Mouse (Mus musculus) stomach, embryonic 15.5 days (tissue): ENCODE measurements around the gene Unc119. TPM values are rescaled to one million over a fixed set of nuclear protein-coding genes. Genes with fewer than 3 reads are reported as not detected.

Source experiments
- ATAC-seq: fragments of 200-750 bp; cut with Nextera tagmentation; 2 replicates; pipeline ENCODE4 v1.8.0; 2017; ENCODE audit warnings: low read depth, moderate number of reproducible peaks, moderate TSS enrichment; ENCODE audit not compliant: insufficient read depth, low FRiP score
- H3K27ac ChIP-seq: fragments of 300-500 bp; sonication (generic); 2 replicates; pipeline ENCODE4 v1.5.1; 2015; ENCODE audit warnings: mild to moderate bottlenecking, inconsistent platforms
- H3K27me3 ChIP-seq: fragments of 300-500 bp; sonication (generic); replicated peaks from 2 replicates; pipeline ENCODE4 v1.6.1; 2015; ENCODE audit warnings: inconsistent platforms
- H3K36me3 ChIP-seq: fragments of 300-500 bp; sonication (generic); 2 replicates; pipeline ENCODE4 v1.6.1; 2015; ENCODE audit warnings: inconsistent platforms
- H3K4me1 ChIP-seq: fragments of 300-500 bp; sonication (generic); 2 replicates; pipeline ENCODE4 v1.6.1; 2015; ENCODE audit warnings: inconsistent platforms
- H3K4me2 ChIP-seq: fragments of 300-500 bp; sonication (generic); 2 replicates; pipeline ENCODE4 v1.6.1; 2015; ENCODE audit warnings: mild to moderate bottlenecking, inconsistent platforms
- H3K4me3 ChIP-seq: fragments of 300-500 bp; sonication (generic); replicated peaks from 2 replicates; pipeline ENCODE4 v1.5.1; 2015; ENCODE audit warnings: inconsistent platforms
- H3K9ac ChIP-seq: fragments of 300-500 bp; sonication (generic); 2 replicates; pipeline ENCODE4 v1.6.1; 2015; ENCODE audit warnings: inconsistent platforms
- H3K9me3 ChIP-seq: fragments of 300-500 bp; sonication (generic); 2 replicates; pipeline ENCODE4 v1.6.1; 2016; ENCODE audit warnings: inconsistent platforms
- WGBS: fragments of 180-500 bp; shearing (Covaris S2); methylation state at CpG from one replicate; pipeline ENCODE4 v1.1.7; 2015; 5-methylcytosine and 5-hydroxymethylcytosine counted together
- polyA plus RNA-seq: library from polyadenylated mRNA; unstranded; fragments of >200 nt; fragmentation: Nextera tagmentation; extraction: Ambion mirVana; gene quantifications from 2 replicates; pipeline ENCODE4 v1.2.1, GENCODE M21; 2015

Gene Unc119
- polyA plus RNA-seq, 1 experiment from 2014 or later = 34.1 TPM

- H3K9me3 ChIP-seq = no peaks in the 10 kb centered on the region
- H3K4me2 ChIP-seq = peak overlapping the region; percentile 89
- H3K27me3 ChIP-seq = no peaks in the 10 kb centered on the region
- H3K9ac ChIP-seq = no peak overlapping the region
- peak overlapping the region; percentile 54 for H3K27ac ChIP-seq
- H3K4me3 ChIP-seq = peak overlapping the region; percentile 82
- WGBS = 35% methylated on average over 8 of the region's 8 CpGs
- no peaks in the 10 kb centered on the region for H3K36me3 ChIP-seq
- no peak for ATAC-seq
- peaks cover 47% of the 10 kb centered on the region for H3K4me1 ChIP-seq
Observed at GRCm38 (mm10) chr11:78344890-78345715, 1.8 kb downstream of the Unc119 start.

DNA sequence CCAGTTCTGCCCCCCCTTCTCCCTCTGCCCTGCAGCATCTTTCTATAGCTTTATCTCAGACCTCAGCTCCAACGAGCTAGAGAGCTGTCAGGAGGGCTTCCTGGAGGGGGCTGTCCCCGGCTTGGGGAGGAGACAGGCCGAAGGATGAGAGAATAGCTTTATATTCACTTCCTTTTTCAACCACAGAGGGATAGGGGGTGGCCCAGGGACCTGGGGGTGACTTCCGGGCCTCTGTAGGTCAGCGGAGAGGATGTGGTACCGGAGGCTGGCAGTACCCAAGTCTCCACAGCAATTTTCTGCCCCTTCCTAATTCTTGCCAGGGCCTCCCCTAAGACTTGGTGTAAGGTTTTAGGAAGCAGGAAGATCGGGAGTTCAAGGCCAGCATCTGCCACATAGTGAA lies 2.5 kb downstream of the Unc119 start:
- Histone ChIP-seq H3K4me2 (0 out of 2 replicates have a peak overlapping the region, but pooled peaks have one; percentile 89), H3K27me3 (no peaks in the 10 kb centered on the region), H3K4me1 (peaks cover 47% of the 10 kb centered on the region), H3K9ac (no peak overlapping the region), H3K4me3 (no peak overlapping the region), H3K36me3 (no peaks in the 10 kb centered on the region), H3K27ac (peak overlapping the region; percentile 54; the same call in 1 of the 2 replicates), H3K9me3 (no peaks in the 10 kb centered on the region)
- ATAC-seq = no peak
- 74% methylated on average over 7 of the region's 7 CpGs for WGBS

DNA sequence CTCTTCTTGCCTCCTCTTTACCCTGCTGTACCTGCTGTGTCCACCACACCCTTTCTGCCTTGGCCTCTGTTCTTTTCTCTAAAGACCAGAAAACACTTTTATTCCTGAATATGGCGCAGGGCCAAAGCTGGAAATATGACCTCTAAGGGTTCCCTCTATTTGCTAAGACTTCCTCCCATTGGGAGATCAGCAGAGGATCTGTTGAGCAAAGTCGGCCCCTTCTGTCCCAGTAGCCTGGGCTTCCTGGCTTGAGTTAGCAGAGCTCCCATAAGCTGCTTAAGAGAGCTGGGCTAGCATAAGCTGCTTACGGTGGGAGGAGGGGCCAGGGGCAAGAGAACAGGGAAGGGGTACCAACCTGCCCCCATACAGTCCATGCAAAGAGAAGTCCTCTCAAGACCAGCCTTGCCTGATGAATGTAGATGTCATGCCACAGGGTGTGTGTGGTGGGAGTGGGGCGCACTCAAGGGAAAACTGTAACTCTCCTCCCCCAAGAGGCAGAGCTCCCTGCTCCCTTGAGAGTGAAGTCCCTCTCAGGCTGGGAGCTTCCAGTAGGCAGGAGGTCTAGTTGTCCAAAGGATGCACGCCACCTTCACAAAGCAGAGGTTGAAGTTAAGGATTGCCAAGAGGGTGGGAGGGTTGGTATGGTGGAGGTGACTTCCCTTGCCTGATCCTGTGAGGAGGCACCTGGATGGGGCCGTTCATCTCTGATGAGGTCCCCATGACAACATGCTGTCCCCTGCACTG lies 3.2 kb downstream of the Unc119 start:
- no peaks in the 10 kb centered on the region for H3K36me3 ChIP-seq
- no peak overlapping the region for H3K9ac ChIP-seq
- peaks cover 47% of the 10 kb centered on the region for H3K4me1 ChIP-seq
- no peaks in the 10 kb centered on the region for H3K9me3 ChIP-seq
- peak overlapping the region; percentile 14; the same call in 1 of the 2 replicates for H3K4me2 ChIP-seq
- no peak overlapping the region for H3K4me3 ChIP-seq
- no peaks in the 10 kb centered on the region for H3K27me3 ChIP-seq
- ATAC-seq = no peak
- H3K27ac ChIP-seq = no peak overlapping the region
- 72% methylated on average over 6 of the region's 6 CpGs for WGBS

DNA sequence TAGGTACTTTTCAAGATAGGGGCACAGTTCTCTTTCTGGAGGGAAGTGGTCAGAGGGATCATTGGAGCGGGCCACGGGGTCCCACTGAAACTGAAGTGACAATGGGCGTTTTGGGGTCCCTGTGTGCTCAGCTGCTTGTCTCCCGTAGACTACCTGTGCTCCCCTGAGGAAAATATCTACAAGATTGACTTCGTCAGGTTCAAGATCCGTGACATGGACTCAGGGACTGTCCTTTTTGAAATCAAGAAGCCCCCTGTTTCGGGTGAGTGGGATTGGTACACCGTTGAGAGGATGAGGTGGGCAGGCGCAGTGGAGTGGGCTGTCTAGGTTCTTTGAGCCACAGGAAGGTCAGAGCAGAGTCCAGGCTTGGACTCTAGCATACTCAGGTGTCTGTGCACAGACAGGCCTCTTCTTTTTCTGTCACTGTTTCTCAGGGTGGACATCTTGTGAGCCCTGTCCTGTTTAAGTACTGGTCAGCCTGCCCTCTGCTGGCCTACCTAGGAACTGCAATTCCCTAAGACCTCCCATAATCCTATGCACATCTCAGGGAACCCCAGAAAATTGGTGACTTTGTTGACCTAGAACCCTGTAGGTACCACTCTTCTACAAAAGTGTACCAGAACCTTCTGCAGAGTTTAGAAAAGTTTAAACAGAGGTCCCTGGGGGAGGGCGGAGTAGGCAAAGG lies 3.9 kb downstream of the Unc119 start:
- Histone ChIP-seq H3K4me3 (no peak overlapping the region), H3K27me3 (no peaks in the 10 kb centered on the region), H3K36me3 (no peaks in the 10 kb centered on the region), H3K27ac (no peak overlapping the region), H3K4me2 (no peak overlapping the region), H3K9me3 (no peaks in the 10 kb centered on the region), H3K4me1 (peaks cover 47% of the 10 kb centered on the region), H3K9ac (no peak overlapping the region)
- no peak for ATAC-seq
- WGBS = 89% methylated on average over 10 of the region's 10 CpGs

DNA sequence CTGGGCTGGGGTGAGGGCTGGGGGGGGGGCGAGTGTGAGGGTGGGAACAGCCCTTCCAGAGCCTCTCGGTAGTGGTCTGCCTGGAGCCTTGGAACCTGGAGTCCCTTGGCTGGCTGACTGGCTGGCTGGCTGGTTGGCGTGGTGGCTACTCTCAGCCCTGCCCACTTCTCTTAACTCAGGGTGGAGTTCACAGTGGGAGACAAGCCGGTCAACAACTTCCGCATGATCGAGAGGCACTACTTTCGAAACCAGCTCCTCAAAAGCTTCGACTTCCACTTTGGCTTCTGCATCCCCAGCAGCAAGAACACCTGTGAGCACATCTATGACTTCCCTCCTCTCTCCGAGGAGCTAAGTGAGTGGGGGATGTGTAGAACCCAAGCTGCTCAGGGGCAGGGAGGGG lies 4.6 kb downstream of the Unc119 start:
- peaks cover 45% of the 10 kb centered on the region for H3K4me1 ChIP-seq
- H3K9me3 ChIP-seq = no peaks in the 10 kb centered on the region
- H3K27ac ChIP-seq = no peak overlapping the region
- H3K9ac ChIP-seq = no peak overlapping the region
- no peak overlapping the region for H3K4me2 ChIP-seq
- WGBS = 75% methylated on average over 9 of the region's 9 CpGs
- no peaks in the 10 kb centered on the region for H3K36me3 ChIP-seq
- ATAC-seq = no peak
- H3K27me3 ChIP-seq = no peaks in the 10 kb centered on the region
- no peak overlapping the region for H3K4me3 ChIP-seq

DNA sequence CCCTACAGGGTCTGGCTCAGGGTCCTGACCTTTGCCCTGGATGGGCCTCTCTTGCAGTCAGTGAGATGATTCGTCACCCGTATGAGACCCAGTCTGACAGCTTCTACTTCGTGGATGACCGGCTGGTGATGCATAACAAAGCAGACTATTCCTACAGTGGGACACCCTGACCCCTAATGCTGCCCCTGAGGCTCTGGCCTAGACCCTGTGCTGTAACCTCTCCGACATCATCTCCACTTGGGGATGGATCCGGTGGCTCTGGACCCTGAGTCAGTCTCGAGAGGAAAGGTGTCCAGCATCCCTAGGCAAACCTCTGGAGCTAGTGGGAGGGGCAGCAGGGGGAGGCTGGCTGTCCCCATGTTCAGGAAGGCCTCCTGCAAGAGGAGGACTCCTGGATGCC lies 5.2 kb downstream of the Unc119 start:
- no peaks in the 10 kb centered on the region for H3K27me3 ChIP-seq
- H3K4me3 ChIP-seq = no peak overlapping the region
- H3K27ac ChIP-seq = no peak overlapping the region
- 41% methylated on average over 7 of the region's 7 CpGs for WGBS
- peaks cover 43% of the 10 kb centered on the region for H3K4me1 ChIP-seq
- no peak for ATAC-seq
- no peaks in the 10 kb centered on the region for H3K9me3 ChIP-seq
- H3K9ac ChIP-seq = no peak overlapping the region
- no peak overlapping the region for H3K4me2 ChIP-seq
- no peaks in the 10 kb centered on the region for H3K36me3 ChIP-seq

DNA sequence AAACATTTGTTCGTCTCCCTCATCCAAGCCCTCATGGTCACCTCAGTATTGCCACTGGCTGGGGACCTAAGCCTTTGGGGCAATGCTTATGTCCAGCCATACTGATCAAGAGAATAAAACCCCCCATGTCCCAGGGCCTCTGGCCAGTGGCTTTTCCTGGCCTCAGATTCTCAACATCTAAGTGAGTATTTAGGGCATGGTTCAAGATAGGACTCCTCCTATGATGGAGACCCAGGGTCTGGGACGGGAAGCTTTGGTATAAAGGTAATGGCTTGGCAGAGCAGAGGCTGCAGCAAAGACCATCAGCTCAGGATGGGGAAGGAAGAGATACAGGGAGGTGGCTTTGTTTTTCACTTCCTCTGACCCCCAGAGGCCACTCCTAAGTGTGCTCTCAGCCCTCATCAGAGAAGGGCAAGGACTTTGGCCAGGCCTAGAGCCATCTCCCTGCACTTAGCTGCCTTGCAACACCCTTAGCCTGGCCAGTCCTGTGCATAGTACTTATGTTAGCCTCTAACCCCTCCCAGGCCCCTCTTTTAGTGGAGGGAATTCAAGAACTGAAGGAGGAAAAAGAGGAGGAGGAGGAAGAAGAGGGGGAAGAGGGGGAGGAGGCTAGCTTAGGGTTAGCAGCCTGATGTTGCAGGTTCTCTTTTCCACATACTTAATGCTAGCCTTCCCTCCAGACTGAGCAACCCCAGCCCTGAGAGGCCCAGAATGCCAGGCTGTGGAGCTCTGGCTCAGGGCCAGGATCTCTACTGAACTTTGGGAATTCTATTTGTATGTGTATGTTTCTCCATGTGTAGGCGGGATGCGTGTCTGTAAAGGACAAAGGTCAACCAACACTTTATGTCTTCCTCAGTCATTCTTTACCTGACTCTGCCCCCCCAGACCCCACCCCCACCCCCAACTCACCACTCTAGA lies 6.4 kb downstream of the Unc119 start:
- no peak overlapping the region for H3K9ac ChIP-seq
- 0 out of 2 replicates have a peak overlapping the region, but pooled peaks have one; percentile 13 for H3K4me2 ChIP-seq
- no peaks in the 10 kb centered on the region for H3K9me3 ChIP-seq
- H3K27me3 ChIP-seq = no peaks in the 10 kb centered on the region
- no peak overlapping the region for H3K27ac ChIP-seq
- 68% methylated on average over 4 of the region's 4 CpGs for WGBS
- ATAC-seq = no peak
- H3K4me3 ChIP-seq = no peak overlapping the region
- peaks cover 33% of the 10 kb centered on the region for H3K4me1 ChIP-seq
- no peaks in the 10 kb centered on the region for H3K36me3 ChIP-seq

- WGBS = 73% methylated on average over 1 of the region's 1 CpGs
- Histone ChIP-seq H3K4me2 (no peak overlapping the region), H3K27ac (no peak overlapping the region), H3K27me3 (no peaks in the 10 kb centered on the region), H3K9me3 (no peaks in the 10 kb centered on the region), H3K9ac (no peak overlapping the region), H3K4me1 (peaks cover 11% of the 10 kb centered on the region), H3K36me3 (no peaks in the 10 kb centered on the region), H3K4me3 (no peak overlapping the region)
- no peak for ATAC-seq
Observed at GRCm38 (mm10) chr11:78353081-78353480, 9.8 kb downstream of the Unc119 start.

- Histone ChIP-seq H3K4me3 (no peak overlapping the region), H3K4me1 (peaks cover 1% of the 10 kb centered on the region; the same call in 1 of the 2 replicates), H3K27ac (no peak overlapping the region), H3K9ac (no peak overlapping the region), H3K4me2 (no peak overlapping the region), H3K27me3 (no peaks in the 10 kb centered on the region), H3K9me3 (no peaks in the 10 kb centered on the region), H3K36me3 (no peaks in the 10 kb centered on the region)
- no peak for ATAC-seq
- 72% methylated on average over 6 of the region's 6 CpGs for WGBS
Observed at GRCm38 (mm10) chr11:78354905-78355304, 11.6 kb downstream of the Unc119 start.

- no peaks in the 10 kb centered on the region for H3K9me3 ChIP-seq
- no peaks in the 10 kb centered on the region for H3K27me3 ChIP-seq
- H3K4me2 ChIP-seq = no peak overlapping the region
- no peaks in the 10 kb centered on the region for H3K36me3 ChIP-seq
- no peaks in the 10 kb centered on the region for H3K4me1 ChIP-seq
- H3K9ac ChIP-seq = no peak overlapping the region
- H3K4me3 ChIP-seq = no peak overlapping the region
- no peak overlapping the region for H3K27ac ChIP-seq
- WGBS = 35% methylated on average over 4 of the region's 4 CpGs
- no peak for ATAC-seq
Observed at GRCm38 (mm10) chr11:78355471-78356238, 12.4 kb downstream of the Unc119 start.
